Mouse (Mus musculus) megakaryocyte-erythroid progenitor cell, adult 5-6 weeks (primary cell): ENCODE data around the gene Hspd1. TPM values are rescaled to one million over a fixed set of nuclear protein-coding genes. Genes with fewer than 3 reads are reported as not detected.
"Not testable (repeated sequence)": the region's sequence is repeated elsewhere in the genome, so short reads cannot be mapped to it uniquely, and the experiment has no call there.

Experiments
- ATAC-seq: replicated peaks from 2 replicates; pipeline ENCODE4 v1.8.0; 2016; ENCODE audit warnings: mild to moderate bottlenecking, inconsistent platforms; ENCODE audit not compliant: severe bottlenecking, poor library complexity, low FRiP score, low TSS enrichment
- total RNA-seq, 2 experiments: library from RNA; stranded (forward) in 1 of 2; stranded (reverse) in 1 of 2; fragments of 200-1000, 215-1000 nt in 1 of 2; fragments of >200 nt in 1 of 2; fragmentation: Nextera tagmentation in 1 of 2; gene quantifications; 2 replicates each; pipeline ENCODE4 v1.2.3; 2014 to 2017

Hspd1 gene
- total RNA-seq (2014; fragmentation: Nextera tagmentation) (526 and 530 TPM in 2 replicates), total RNA-seq (2017) (929 and 1,055 TPM in 2 replicates)

DNA sequence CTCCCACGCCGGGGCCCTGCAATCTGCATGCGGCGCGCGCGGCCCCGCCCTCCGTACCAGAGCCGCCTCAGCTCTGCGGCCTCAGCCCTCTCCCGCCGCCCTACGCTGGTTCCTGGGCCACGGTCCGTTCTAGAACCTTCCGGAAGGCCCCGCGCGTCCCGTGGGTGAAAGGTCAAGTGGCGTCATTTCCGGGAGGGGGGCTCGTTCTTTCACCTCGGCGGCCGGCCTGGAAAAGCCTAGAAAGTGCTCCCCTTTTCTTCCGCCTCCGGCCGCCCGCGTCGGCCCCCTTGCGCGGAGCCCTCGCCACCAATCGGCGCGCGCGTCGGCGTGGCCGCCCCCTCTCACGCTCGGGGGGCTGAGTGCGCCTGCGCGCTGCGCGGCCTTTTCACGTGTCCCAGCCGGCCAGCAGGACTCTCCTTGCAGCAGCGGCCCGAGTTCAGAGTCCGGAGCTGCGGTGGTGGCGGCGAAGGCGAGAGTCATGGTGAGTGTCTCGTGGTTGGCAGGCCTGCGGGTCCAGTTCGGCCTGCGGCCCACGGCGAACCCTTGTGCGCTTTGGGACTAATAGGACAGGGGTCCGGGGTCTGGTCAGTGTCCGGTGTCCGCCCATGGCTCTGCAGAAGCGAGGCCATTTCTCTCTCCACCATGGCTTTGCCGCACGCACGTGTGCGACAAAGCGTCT lies at the start of gene Hspd1, which contains the start of gene Hspe1:
TSS of gene Hspd1 (minus strand) at position 312 of the 679 bp plus-strand sequence.
TSS of gene Hspe1 (plus strand) at position 201 of the 679 bp plus-strand sequence.
- peak; percentile 67 for ATAC-seq

GRCm38 (mm10) chr1:55135846-55136245 lies 47.8 kb upstream of the Hspd1 start:
- no peak for ATAC-seq

- ATAC-seq, result no peak
Observed at GRCm38 (mm10) chr1:55134301-55134700, 46.3 kb upstream of the Hspd1 start.

DNA sequence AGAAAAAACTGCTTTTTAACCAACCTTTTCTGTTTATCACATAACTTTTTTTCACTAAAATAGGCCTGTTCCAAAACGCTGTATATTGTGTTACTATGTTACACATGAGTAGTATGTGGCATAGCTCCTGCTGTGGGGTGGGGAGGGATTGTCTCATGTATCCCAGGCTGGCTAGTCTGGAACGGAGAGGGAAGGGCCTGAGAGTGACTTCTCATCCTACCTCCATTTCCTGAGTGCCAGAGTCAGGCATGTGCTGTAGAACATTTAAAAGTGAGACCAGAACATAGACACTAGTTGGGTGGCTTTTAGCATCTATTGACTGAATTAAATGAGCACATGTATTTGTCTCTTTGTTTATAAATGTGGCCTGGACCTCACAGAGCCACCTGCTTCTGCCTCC lies 45.1 kb upstream of the Hspd1 start:
- ATAC-seq, result no peak

- no peak for ATAC-seq
Observed at GRCm38 (mm10) chr1:55132308-55132707, 44.3 kb upstream of the Hspd1 start.

DNA sequence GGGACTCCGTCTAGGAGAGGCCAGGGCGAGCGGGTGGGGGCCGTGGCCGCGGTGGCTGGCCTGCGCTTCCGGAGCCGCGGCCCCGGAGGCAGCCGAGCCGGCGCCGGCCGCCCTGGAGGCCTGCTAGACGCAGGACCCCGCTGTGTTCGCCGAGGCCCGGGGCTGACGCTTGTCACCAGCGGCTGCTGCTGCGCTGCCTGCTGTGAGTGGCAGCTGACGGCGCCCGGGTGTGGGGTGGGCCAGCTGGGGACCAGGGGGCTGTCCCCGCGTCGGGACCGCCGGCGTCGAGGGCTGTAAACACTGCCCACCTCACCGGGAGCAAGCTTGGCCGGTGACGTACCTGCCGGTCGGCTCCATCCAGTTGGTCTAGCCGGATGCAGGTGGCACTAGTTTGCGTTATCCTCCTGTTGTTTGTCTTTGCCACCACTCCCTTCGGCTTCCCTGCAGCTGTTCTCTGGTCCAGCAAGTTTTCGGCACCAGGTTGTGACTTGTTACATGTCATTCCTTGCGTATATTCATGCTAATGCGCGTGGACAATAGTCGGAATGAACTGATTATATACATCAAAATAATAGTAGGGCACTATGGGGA lies 43.5 kb upstream of the Hspd1 start:
- peak; percentile 58 for ATAC-seq

DNA sequence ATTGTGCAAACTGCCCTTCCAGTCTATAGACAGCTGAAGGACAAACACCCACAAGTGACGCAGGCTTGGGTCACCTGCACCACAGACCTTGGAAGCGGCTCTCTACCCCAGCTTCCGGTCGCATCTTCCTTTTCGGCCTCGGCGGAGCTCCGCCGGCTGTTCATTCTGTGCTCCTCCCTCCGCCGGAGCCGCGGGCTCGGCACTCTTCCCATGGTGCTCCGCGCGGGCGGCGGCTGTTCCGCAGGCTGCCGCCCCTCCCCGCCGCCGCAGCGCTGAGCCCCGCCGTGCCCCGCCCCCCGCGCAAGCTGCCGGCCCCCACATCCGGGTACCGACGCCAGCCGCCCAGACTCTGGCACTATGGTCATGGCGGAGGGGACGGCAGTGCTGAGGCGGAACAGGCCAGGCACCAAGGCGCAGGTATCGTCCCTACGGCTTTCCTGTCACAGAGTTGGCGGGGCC lies 42.9 kb upstream of the Hspd1 start, which contains the start of gene Mob4:
TSS of gene Mob4 (plus strand) at position 289 of the 459 bp plus-strand sequence.
- peak; percentile 89 for ATAC-seq

DNA sequence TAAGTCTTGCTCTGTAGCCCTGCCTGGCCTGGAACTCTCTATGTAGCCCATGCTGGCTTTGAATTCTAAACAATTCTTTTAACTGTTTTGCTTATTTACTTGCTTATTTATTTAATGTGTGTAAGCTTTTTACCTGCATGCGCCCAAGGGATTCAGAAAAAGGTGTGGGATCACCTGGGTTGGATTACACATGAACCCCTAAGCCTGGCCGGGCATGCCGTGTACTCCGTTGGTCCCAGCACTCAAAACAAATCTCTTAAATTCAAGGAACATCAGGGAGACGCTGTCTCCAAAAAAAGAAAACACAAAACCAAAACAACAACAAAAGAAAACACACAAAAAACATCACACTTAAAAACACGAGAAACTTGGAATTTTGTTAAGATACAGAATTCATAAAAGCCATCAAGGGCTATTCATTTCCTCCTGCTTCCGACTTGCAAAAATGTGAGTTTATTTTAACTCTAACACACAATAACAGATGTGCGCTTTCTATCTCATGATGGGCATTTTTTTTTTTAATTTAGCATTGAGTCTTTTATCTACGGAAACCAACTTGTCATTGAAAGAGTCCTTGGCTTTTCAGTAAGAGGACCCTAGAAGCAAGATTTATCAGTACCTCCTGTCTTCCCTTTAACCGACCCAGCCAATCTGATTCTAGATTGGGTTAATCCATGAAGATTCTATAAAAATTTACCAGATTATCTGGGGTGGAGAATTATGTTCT lies 42.3 kb upstream of the Hspd1 start:
- ATAC-seq, result peak; percentile 46

DNA sequence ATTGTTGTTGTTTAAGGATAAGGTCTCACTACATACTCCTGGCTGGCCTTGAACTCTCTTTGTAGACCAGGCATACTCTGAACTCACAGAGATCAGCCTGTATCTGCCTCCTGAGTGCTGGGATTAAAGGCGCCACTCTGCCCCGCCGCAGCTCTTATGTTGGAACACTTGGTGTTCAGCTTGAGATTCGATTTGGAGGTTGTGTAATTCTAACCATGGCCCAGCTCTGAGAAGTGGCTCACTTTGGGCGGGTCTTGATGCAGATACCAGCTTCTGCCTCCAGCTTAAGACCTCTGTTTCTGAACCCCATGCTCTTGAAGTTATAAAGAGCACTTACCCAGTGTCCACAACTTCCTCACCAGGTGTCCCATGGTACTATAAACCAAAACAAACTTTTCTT lies 41.7 kb upstream of the Hspd1 start:
- 0 out of 2 replicates have a peak, but pooled peaks have one; percentile 4 for ATAC-seq

GRCm38 (mm10) chr1:55124136-55124535 lies 36.1 kb upstream of the Hspd1 start:
- ATAC-seq, result not testable (repeated sequence)

GRCm38 (mm10) chr1:55123561-55123960 lies 35.5 kb upstream of the Hspd1 start:
- ATAC-seq, result no peak

DNA sequence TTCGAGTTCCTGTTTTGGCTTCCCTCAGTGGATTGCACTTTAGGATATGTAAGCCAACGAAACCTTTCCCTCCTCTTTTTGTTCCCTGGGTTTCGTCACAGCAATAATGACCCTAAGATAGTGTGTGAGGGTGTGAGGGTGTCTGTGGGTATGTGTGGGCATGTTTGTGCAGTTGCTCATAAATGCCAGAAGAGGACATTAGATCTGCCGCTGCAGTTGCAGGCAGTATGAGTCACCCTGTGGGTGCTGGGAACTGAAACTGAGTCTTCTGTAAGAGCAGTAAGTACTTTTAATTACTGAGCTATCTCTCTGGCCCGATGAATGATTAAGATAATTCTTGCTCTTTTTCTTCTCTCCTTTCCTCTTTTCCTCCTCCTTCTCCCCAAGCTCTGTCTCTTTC lies 35.0 kb upstream of the Hspd1 start:
- ATAC-seq, result no peak

- ATAC-seq, result no peak
Observed at GRCm38 (mm10) chr1:55109066-55109766, 21.2 kb upstream of the Hspd1 start.

GRCm38 (mm10) chr1:55108473-55108872 lies 20.4 kb upstream of the Hspd1 start:
- no peak for ATAC-seq

DNA sequence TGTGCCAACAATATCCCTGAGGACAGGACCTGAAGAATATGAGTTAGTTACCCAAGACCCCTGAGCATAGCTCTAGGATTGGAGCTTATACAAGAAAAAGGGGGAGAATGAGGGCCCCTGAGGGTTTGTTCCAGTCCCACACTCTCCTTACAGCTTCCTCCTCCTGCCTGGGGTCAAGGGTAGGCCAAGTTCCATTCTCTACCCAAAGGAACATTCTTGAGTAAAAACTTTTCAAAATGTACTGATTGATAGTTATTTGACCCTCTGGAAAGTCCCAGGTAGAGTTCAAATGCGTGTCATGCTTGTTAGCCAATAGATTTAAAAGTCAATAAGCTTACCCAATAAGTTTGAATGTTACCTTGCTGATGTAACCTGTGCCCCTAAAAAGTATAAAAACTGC lies 19.6 kb upstream of the Hspd1 start:
- ATAC-seq, result no peak

DNA sequence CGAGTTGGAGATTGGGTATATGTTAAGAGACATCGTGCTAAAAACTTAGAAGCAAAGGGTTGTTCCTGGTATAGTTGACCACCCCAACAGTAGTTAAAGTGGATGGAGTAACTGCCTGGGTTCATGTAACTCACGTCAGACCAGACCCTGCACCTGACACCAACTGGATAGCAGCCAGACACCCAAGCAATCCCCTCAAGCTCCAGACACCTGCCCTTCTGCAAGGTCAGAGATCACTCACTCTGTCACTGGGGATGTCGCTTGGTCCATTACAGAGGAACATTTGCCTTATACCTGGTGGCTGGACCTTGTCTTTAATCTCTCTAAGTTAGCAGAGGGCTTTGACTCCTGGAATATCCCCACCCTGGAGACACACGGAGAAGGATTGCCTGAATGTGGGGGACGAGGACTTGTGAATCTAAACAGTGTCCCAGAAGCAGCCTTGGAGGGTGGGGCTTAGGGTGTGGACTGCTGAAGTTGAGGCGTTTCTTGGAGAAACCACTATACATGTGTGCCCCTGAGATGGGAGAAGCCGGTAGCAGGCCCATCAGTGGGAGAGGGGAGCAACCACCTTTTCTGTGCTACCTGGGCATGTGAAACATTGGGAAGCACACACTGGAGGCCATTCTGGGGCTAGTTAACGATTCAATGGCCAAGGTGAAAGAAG lies 19.0 kb upstream of the Hspd1 start:
- ATAC-seq, result no peak

DNA sequence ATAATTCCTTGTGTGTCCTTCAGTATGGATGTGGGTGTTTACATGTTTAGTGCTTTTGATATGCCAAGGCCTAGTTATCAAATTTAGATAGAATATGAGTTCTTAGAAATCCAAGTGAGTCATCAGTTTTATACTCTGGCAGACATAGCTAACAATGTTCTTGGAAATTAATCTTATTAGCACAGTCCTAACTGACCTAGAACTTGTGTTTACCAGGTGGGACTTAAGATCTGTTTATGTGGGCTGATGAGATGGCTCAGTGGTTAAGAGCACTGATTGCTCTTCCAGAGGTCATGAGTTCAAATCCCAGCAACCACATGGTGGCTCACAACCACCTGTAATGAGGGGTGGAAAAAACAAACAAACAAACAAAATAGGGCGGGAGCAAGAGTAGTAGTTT lies 4.4 kb upstream of the Hspd1 start:
- ATAC-seq, result no peak

- no peak for ATAC-seq
Observed at GRCm38 (mm10) chr1:55092056-55092455, 4.0 kb upstream of the Hspd1 start.

GRCm38 (mm10) chr1:55089498-55090064 lies 1.5 kb upstream of the Hspd1 start:
- no peak for ATAC-seq
